Mouse (Mus musculus) left cerebral cortex, adult 2 months (tissue): Measurements from ENCODE around the gene Ano10. TPM values are rescaled to one million over a fixed set of nuclear protein-coding genes. Genes with fewer than 3 reads are reported as not detected.
A peak's percentile ranks its signal among the peaks of the same experiment; 100 is the strongest.

Experiments
- DNase-seq, 2 experiments: peaks; one replicate each; pipeline ENCODE4 v3.0.0; 2021 to 2022; ENCODE audit warnings: low spot score in 2 of 2, mixed read lengths in 1 of 2; ENCODE audit errors: extremely low spot score in 1 of 2
- H3K27ac ChIP-seq: fragments of 200-600 bp; 2 replicates; pipeline ENCODE4 v1.8.1; 2022
- H3K4me3 ChIP-seq: fragments of 200-600 bp; 2 replicates; pipeline ENCODE4 v1.8.1; 2022
- CTCF ChIP-seq: fragments of 200-600 bp; IDR thresholded peaks from 2 replicates; pipeline ENCODE4 v1.8.1; 2022; ENCODE audit warnings: antibody characterized with exemption, mild to moderate bottlenecking, moderate library complexity
- intact Hi-C: fragments of 180-260 bp; cut with DNase I; formaldehyde crosslinking; loops from one replicate; pipeline ENCODE4 v1.15.1; 2025
- long read RNA-seq, 2 experiments: library from polyadenylated mRNA; stranded (forward); transcript quantifications; one replicate each; pipeline ENCODE4 v2.0.0; 2021; ENCODE audit warnings: borderline mapping rate in 2 of 2
- total RNA-seq, 2 experiments: library from RNA; stranded (reverse); gene quantifications; 2 replicates each; pipeline ENCODE4 v1.2.3; 2021

Ano10 gene
- total RNA-seq: 10 to 100 TPM; 25.8 to 27.4 TPM
- long read RNA-seq, experiment 1, transcript Ano10-201 (13 exons, 2,653 nt): major isoform, 23 of 37 reads
- long read RNA-seq, experiment 1, partial matches to known transcripts: 4 of 37 reads
- long read RNA-seq, experiment 1, other reads (novel, unspliced or antisense): 10 of 37 reads
- long read RNA-seq, experiment 2, transcript Ano10-201 (13 exons, 2,653 nt): major isoform, 11 of 31 reads
- long read RNA-seq, experiment 2, partial matches to known transcripts: 4 of 31 reads
- long read RNA-seq, experiment 2, other reads (novel, unspliced or antisense): 16 of 31 reads

- intact Hi-C loops: loop anchor here (5.0 kb wide), 1 partner anchor 47 kb away; no protein-coding TSS in a partner anchor
- peak; percentile 92 to 95 for DNase-seq
- Histone ChIP-seq H3K27ac (peak within 1 kb of the TSS; percentile 86), H3K4me3 (peak within 1 kb of the TSS; percentile 95)
- peak; percentile 16; the same call in 1 of the 2 replicates for TF ChIP-seq CTCF
Measured at GRCm38 (mm10) chr9:122294242-122294881, at the start of gene Ano10. Gene Ano10, minus strand, starts transcription at chr9:122294423.

GRCm38 (mm10) chr9:122343399-122343798 is 49.2 kb upstream of the Ano10 start:
- no peak for DNase-seq
- no peak for TF ChIP-seq CTCF
- intact Hi-C loops: no loop called here
- H3K4me3 ChIP-seq: no peak overlapping the region
- no peak overlapping the region for H3K27ac ChIP-seq

GRCm38 (mm10) chr9:122339972-122340371 is 45.7 kb upstream of the Ano10 start:
- DNase-seq: no peak
- Histone ChIP-seq H3K27ac (no peak overlapping the region), H3K4me3 (no peak overlapping the region)
- no peak for TF ChIP-seq CTCF
- intact Hi-C loops: no loop called here

- no peak for TF ChIP-seq CTCF
- H3K27ac ChIP-seq: no peak overlapping the region
- no peak overlapping the region for H3K4me3 ChIP-seq
- DNase-seq: no peak
- intact Hi-C loops: no loop called here
Measured at GRCm38 (mm10) chr9:122337510-122337931, 43.3 kb upstream of the Ano10 start.

- no peak overlapping the region for H3K4me3 ChIP-seq
- no peak for TF ChIP-seq CTCF
- intact Hi-C loops: no loop called here
- DNase-seq: no peak
- H3K27ac ChIP-seq: no peak overlapping the region
Measured at GRCm38 (mm10) chr9:122336677-122337076, 42.5 kb upstream of the Ano10 start.

GRCm38 (mm10) chr9:122328199-122328598 is 34.0 kb upstream of the Ano10 start:
- no peak overlapping the region for H3K4me3 ChIP-seq
- intact Hi-C loops: no loop called here
- no peak for TF ChIP-seq CTCF
- no peak overlapping the region for H3K27ac ChIP-seq
- DNase-seq: no peak

- DNase-seq: no peak
- H3K27ac ChIP-seq: no peak overlapping the region
- no peak overlapping the region for H3K4me3 ChIP-seq
- TF ChIP-seq CTCF: no peak
- intact Hi-C loops: no loop called here
Measured at GRCm38 (mm10) chr9:122325996-122326395, 31.8 kb upstream of the Ano10 start.

GRCm38 (mm10) chr9:122322356-122322755 is 28.1 kb upstream of the Ano10 start:
- no peak for DNase-seq
- Histone ChIP-seq H3K27ac (no peak overlapping the region), H3K4me3 (no peak overlapping the region)
- no peak for TF ChIP-seq CTCF
- intact Hi-C loops: no loop called here

GRCm38 (mm10) chr9:122320626-122321025 is 26.4 kb upstream of the Ano10 start:
- intact Hi-C loops: no loop called here
- no peak overlapping the region for H3K27ac ChIP-seq
- no peak overlapping the region for H3K4me3 ChIP-seq
- no peak for TF ChIP-seq CTCF
- no peak for DNase-seq

- no peak for DNase-seq
- intact Hi-C loops: no loop called here
- TF ChIP-seq CTCF: no peak
- Histone ChIP-seq H3K27ac (no peak overlapping the region), H3K4me3 (no peak overlapping the region)
Measured at GRCm38 (mm10) chr9:122316562-122316961, 22.3 kb upstream of the Ano10 start.

GRCm38 (mm10) chr9:122315501-122315900 is 21.3 kb upstream of the Ano10 start:
- TF ChIP-seq CTCF: no peak
- Histone ChIP-seq H3K4me3 (no peak overlapping the region), H3K27ac (no peak overlapping the region)
- intact Hi-C loops: no loop called here
- DNase-seq: no peak

GRCm38 (mm10) chr9:122314942-122315341 is 20.7 kb upstream of the Ano10 start:
- no peak overlapping the region for H3K27ac ChIP-seq
- no peak for TF ChIP-seq CTCF
- intact Hi-C loops: loop anchor here (5.0 kb wide), 1 partner anchor 298 kb away; no protein-coding TSS in a partner anchor

More at GRCm38 (mm10) chr9:122314942-122315341, 20.7 kb upstream of the Ano10 start:
- no peak for DNase-seq
- H3K4me3 ChIP-seq: no peak overlapping the region
